Mouse (Mus musculus): ENCODE measurements at regions not wholly inside any gene's neighbourhood (a gene's known extent, or its start where the extent isn't known, plus 50 kb on each side); places are given as distances from the start of the nearest gene placed in this dataset.

DNA sequence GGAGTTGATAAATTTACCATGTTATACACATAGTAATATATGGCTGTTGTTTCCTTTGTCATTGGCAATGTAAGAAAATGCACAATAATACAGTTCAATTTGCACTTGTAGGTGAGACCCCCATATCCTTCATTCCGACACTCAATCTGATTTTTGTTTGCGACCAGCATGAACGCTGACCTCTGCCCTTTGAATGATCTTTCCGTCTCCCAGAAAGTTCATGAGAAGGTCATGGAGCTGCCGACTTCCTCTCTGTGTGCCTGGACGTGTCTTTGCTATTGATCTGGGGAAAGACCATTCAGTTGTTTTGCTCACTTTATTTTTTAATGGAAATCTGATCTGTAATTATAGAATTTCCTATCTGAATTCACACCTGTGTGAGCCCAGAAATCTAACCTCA is 264.0 kb downstream of the Mtx2 start:
- no peak for ATAC-seq (replicated peaks in 1 of 2; ENCODE audit: insufficient read depth in 1 of 2, low FRiP score in 2 of 2, low TSS enrichment in 1 of 2, low read depth in 1 of 2, poor library complexity in 2 of 2, severe bottlenecking in 2 of 2)

DNA sequence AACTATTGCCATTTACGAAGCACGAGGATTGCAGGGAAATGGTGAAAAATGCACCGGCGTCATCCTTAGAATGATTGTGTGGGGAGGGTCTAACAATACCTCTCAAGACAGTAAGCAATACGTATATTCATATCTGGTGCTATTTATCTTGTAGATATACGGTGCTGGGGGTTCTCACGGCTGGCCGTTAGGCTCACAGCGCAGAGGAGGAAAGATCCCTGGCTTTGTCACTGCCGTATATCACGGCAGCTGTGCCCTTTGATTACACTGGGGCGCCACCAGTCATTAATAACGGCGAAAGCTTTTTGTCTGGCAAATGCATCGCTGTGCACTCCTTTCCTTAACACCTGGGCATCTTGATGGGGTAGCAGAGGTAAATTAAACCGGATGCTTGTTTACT is 264.8 kb downstream of the Mtx2 start:
- no peak for ATAC-seq (replicated peaks in 1 of 2; ENCODE audit: insufficient read depth in 1 of 2, low FRiP score in 2 of 2, low TSS enrichment in 1 of 2, low read depth in 1 of 2, poor library complexity in 2 of 2, severe bottlenecking in 2 of 2)

DNA sequence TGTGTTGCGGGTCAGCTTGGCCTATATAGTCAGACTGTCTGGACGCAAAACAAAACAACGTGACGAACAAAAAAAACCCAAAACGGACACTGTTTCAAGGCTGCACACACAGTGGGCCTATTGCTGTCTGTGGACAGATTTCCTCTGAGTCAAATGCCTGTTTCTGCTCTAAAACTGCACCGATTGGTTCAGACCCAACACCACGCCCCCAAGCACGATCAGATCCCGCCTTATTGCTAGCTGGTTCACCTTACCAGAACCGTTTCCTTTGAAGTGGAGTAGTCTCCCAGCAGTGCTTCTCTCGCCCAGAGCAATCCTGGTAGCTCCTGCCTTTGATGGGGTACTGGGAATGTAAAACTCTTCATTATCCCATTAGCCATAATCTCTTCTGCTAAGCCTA is 275.9 kb downstream of the Mtx2 start:
- ATAC-seq (replicated peaks in 1 of 2; ENCODE audit: insufficient read depth in 1 of 2, low FRiP score in 2 of 2, low TSS enrichment in 1 of 2, low read depth in 1 of 2, poor library complexity in 2 of 2, severe bottlenecking in 2 of 2), result no peak

DNA sequence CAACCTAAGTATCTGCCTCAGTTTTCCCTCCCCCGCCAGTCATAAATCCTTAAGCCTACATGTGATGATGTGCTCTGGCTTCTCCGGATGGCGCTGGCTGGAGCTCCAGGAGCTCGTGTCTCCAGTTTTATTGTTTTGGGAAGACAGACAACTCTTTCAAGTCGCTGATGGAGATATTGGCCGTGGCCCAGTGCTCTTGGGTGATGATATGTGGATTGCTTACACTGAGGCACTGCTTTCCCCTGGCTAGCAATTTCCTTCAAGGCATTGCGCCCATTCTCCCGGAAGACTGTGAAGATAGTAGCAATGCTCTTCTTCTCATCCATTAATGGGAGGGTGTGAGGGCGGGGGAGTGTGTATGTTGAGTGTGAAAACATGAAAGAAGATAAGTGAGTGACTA is 287.1 kb downstream of the Mtx2 start:
- ATAC-seq (replicated peaks in 1 of 2; ENCODE audit: insufficient read depth in 1 of 2, low FRiP score in 2 of 2, low TSS enrichment in 1 of 2, low read depth in 1 of 2, poor library complexity in 2 of 2, severe bottlenecking in 2 of 2), result no peak

DNA sequence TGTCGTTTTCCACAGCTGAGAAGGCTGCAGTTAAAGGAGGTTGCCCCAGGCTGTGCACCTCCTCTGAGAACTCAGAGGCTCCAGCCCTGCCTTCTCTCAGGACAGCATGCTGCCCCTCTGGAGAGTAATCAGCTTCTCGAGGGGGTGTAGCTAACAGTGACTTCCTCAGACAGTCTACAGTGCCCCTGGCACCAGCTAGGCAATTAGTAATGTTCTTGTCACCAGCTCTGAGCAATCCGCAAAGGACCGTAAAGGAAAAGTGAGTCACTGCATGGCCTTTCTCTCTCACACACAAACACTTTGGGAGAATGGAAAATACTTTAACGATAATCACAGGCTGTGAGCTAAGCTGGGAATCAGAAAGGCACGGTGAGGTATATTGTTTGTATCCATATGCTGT is 288.8 kb downstream of the Mtx2 start:
- ATAC-seq (replicated peaks in 1 of 2; ENCODE audit: insufficient read depth in 1 of 2, low FRiP score in 2 of 2, low TSS enrichment in 1 of 2, low read depth in 1 of 2, poor library complexity in 2 of 2, severe bottlenecking in 2 of 2), result no peak

DNA sequence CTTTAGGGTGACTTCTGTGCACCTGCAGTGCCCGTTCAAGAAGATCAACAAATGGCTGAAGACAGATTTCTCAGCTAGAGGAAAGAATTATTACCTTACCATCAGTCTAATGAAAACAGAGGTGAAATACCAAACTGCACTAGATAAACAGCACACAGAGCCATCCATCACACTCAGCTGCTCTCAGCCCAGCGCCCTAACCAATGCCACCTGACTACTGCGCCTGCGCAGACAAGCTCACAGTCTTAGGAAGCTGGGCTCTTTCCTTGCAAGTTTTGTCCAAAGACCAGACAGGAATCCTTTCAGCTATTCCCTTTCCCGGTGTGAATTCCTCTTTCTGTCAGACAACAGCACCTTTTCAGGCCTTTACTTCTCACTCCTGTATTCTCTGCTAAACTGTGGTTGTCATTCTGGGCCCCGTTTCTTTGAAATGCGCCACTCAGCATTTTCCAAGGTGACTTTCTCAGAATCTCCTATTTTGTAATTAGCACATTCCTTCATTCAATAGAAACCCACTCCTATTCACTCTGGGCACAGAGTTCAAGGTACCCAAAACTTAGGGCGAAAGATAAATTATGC is 292.8 kb downstream of the Mtx2 start:
- ATAC-seq (replicated peaks in 1 of 2; ENCODE audit: insufficient read depth in 1 of 2, low FRiP score in 2 of 2, low TSS enrichment in 1 of 2, low read depth in 1 of 2, poor library complexity in 2 of 2, severe bottlenecking in 2 of 2), result no peak

DNA sequence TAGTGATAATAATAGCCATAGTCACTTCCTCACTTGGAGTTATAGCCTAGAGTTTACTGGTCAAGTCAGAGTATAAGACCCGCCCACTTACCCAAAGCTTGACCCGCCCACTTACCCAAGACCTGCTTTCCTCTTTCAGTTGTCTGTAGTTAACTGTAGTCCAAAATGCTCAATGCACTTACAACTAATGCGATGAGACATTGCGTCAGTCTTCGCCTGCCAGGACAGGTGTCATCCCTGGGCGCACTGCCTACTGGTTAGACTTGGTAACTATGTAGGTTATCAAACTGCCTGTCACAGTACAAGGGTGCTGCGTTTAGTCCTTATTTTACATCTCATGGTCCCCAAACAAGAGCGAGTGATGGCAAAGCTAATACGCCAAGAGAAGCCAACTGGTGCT is 294.0 kb downstream of the Mtx2 start:
- no peak for ATAC-seq (replicated peaks in 1 of 2; ENCODE audit: insufficient read depth in 1 of 2, low FRiP score in 2 of 2, low TSS enrichment in 1 of 2, low read depth in 1 of 2, poor library complexity in 2 of 2, severe bottlenecking in 2 of 2)

DNA sequence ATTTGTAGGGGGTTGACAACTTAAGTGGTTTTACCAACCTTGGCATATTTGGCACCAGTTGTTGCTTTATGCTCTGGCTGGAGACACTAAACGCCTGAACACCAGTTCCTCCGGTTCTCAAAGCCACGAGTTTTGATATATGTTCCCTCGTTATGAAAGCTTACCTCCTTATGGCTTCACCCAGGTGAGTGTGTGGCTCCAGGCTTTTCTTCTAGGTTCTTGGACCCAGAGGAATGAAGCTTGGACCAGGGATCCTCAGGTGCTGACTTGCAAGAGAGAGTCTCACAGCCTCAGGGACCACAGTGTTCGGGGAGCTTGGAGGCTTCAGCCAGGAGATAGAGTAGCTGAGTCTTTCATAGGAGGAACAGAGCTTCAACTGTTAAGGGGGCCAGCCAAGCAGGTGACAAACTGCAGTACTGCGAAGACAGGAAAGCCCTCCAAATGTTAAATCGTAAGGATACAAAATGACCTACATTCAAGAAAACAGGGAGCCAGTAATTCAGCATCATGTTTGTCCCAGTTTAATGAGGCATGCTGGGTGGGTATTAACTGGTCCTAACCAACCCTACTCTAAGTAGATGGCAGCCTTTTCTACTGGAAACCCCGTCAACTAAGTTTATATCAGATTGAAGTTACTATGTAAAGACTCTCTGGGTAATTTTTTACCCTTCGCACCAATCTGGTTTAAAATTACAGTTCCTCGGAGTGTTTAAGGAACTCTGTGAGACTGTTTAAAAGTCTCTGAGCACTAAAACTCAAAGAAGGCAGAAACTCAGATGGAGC is 307.9 kb downstream of the Mtx2 start:
- no peak for ATAC-seq (replicated peaks in 1 of 2; ENCODE audit: insufficient read depth in 1 of 2, low FRiP score in 2 of 2, low TSS enrichment in 1 of 2, low read depth in 1 of 2, poor library complexity in 2 of 2, severe bottlenecking in 2 of 2)

DNA sequence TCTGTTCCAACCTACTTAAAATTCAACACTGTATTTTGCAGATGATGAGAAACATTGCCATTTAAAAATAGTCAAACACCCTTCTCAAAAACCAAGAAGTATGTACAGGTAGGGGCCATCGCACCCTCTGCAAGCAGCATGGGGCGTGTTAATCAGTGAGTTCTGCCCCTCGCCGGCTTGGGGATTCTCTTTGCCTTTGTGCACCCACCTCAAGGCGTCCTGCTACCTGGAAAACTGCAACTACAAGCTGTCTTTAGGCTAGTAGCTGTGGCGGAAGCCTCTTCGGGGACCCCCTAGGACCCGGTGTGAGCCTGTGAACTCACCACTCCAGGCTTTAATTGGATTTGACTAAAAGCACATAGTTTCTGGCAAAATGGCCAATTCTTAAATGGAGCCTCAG is 311.0 kb downstream of the Mtx2 start:
- ATAC-seq (replicated peaks in 1 of 2; ENCODE audit: insufficient read depth in 1 of 2, low FRiP score in 2 of 2, low TSS enrichment in 1 of 2, low read depth in 1 of 2, poor library complexity in 2 of 2, severe bottlenecking in 2 of 2), result no peak

DNA sequence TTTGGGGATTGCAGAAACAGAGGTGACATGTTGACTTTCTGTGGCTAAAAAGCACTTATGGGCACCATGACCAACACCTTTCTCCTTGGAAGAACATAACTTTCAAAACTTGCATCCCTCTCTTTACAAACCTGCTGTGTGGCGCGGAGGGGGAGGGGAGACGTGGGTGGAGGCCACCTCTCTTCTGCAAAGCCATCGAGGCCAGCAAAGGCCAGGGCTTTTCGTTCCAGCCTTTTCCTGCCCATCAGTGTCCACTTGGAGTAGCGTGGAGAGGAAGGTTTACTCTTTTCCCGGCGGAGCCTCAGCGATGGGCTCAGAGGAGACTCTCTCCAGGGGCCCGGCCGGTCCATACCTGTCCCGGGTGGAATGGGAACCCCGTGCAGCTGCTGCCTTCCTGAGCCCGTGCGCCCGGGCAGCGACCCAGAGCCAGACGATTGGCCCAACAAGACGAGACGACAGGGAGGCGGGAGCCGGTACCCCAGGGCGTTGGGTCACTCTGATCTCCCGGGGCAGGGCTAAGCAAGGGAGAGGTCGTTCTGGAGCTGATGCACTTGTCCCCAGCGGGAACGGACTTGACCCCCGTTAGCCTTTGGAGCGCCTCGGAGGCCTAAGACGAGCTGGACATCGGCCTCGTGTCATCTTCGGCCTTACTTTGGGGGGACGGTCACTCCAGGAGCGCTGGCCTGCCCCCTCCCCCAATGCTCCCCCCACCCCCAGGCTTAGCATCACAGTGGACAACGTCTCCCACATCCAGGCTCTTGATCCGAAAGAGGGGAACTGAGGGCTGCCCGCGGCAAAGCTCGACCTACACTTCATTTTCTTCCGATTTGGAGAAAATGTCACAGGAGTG is 311.8 kb downstream of the Mtx2 start:
- ATAC-seq (replicated peaks in 1 of 2; ENCODE audit: insufficient read depth in 1 of 2, low FRiP score in 2 of 2, low TSS enrichment in 1 of 2, low read depth in 1 of 2, poor library complexity in 2 of 2, severe bottlenecking in 2 of 2), result no peak

DNA sequence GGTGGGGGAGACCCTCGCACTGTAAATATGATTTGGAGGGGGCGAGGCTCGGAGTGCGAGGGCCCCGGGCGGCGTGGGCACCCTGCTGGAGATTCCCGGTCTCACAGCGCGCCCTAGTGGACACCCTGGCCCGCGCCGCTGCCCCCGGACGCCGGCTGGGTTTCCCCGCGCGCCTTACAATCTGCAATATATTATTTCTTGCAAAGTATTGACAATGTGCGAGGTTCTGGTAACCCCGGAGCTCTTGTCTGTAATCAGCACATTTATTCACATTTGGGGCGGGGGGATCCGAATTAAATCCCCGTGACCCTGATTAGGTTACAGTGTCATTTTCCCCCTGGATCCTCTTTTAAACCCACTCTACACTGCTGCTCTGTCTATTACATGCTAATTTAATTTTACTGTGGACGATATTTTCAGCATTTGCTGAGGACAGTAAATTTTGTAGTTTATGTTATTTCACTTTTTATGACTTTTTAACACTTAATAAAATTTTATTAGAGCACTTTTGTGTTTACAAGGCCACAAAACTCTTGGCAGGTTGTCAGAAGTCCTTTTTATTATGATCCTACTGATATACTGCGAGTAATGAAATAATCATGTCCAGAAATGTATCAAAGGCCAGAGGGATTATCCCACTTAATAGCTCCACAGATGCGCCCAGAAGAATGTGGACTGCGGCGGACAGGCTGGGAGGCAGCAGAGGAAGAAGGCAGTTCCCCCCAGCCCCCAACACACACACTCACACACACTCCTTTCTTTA is 312.6 kb downstream of the Mtx2 start:
- ATAC-seq (replicated peaks in 1 of 2; ENCODE audit: insufficient read depth in 1 of 2, low FRiP score in 2 of 2, low TSS enrichment in 1 of 2, low read depth in 1 of 2, poor library complexity in 2 of 2, severe bottlenecking in 2 of 2), result no peak

DNA sequence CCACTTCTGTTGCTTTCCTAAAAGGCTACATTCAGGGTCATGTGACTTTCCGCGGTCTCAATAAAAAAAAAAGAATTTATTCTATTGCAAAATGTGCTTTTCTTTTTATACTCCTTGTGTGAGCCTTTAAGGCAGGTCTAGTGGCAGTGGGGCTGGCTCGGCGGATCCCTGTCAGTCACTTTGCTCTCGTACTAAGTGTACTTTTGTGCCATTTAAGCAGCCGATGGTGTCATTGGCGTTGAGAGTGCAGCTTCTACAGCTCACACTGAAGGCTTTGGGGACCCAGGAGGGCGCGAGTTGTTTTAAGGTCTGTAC is 313.1 kb downstream of the Mtx2 start:
- no peak for ATAC-seq (replicated peaks in 1 of 2; ENCODE audit: insufficient read depth in 1 of 2, low FRiP score in 2 of 2, low TSS enrichment in 1 of 2, low read depth in 1 of 2, poor library complexity in 2 of 2, severe bottlenecking in 2 of 2)

DNA sequence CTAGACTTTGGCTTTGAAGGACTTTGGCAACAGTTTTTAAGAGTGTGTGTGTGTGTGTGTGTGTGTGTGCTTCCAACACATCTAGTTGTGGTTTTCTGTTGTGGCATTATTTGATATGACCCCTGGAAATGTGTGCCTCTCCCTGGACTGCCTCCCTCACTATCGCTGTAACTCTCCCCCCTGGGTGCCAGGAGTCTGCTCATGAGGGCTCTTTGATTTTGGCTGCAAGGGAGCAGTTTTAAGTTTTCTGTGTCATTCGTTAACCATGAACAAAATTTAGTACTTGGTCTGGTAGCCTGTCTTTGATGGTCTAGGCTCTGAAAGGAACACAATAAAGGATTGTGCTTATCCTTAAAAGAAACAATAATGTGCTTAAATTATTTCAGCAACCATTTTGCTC is 313.9 kb downstream of the Mtx2 start:
- no peak for ATAC-seq (replicated peaks in 1 of 2; ENCODE audit: insufficient read depth in 1 of 2, low FRiP score in 2 of 2, low TSS enrichment in 1 of 2, low read depth in 1 of 2, poor library complexity in 2 of 2, severe bottlenecking in 2 of 2)

DNA sequence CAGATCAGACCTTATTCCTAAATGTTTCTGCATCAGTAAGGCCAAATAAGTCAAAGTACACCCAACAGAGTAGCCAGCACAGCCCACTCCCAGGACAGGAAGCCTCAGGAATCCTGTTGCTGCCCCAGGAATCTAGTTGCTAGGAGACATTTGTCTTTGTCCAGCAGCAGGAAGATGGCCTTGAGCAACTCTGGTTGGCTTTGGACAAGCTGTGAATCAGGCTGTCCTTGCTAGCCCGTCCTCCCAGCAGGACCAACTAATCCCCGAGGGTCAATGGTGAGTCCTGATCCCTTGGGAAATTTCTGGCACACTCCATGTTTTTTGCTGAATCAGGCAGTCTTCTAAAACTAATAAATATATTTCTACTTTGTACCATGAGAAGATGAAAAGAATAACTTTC is 317.1 kb downstream of the Mtx2 start:
- no peak for ATAC-seq (replicated peaks in 1 of 2; ENCODE audit: insufficient read depth in 1 of 2, low FRiP score in 2 of 2, low TSS enrichment in 1 of 2, low read depth in 1 of 2, poor library complexity in 2 of 2, severe bottlenecking in 2 of 2)

DNA sequence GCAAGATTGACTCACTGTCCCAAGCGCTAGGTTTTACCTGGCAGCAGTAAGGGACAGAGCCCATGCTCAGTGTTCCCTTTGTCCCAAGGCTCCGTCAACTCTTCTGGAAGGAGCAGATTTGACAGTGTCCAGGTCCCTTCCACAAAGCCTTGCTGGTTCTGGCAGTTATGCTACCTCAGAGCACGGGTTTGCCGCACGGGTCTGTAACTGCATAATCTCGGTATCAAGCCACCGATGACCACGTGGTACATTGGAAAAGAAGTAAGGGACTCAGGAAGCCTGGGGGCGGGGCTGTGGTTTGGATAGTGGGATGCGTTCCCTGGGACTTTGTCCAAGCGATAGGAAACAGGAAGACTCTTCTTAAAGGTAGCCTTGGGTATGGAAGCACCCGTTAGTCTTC is 319.3 kb downstream of the Mtx2 start:
- ATAC-seq (replicated peaks in 1 of 2; ENCODE audit: insufficient read depth in 1 of 2, low FRiP score in 2 of 2, low TSS enrichment in 1 of 2, low read depth in 1 of 2, poor library complexity in 2 of 2, severe bottlenecking in 2 of 2), result no peak

DNA sequence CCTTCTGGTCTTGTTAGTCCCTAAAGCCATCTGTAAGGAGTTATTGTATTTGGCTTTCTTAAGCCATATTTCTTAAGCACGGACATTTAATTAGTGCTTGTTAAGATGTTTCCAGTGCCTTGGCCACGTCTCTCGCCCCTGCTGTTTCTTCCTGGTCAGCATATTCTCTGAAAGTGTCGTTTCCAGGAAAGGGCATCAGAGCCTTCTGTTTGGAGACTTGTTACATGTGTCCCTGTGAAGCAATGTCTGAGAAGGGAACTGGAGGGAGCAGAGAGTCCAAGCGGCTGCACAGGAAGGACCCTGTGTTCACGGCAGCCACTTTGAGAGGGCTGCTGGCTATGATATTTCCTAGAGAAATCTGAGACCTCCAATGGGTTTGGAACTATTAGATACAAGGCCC is 320.7 kb downstream of the Mtx2 start:
- no peak for ATAC-seq (replicated peaks in 1 of 2; ENCODE audit: insufficient read depth in 1 of 2, low FRiP score in 2 of 2, low TSS enrichment in 1 of 2, low read depth in 1 of 2, poor library complexity in 2 of 2, severe bottlenecking in 2 of 2)

DNA sequence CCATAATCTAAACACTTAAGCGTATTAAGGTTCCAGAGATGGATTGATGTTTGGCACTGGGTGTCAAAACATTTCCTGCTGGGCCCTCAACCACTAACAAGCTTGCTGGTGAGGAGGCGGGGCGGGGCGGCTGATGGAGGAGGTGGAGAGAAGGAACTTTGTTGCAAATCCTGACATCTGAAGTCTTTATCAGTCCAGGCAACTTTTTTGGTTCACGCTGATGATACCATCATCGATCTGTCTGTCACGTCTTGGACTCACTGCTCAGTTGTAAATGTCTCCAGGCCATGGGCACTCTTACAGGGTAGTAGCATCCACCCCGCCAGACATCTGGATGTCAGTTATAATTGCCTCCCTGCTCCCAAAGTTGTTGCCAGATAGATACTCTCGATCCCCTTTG is 321.8 kb downstream of the Mtx2 start:
- ATAC-seq (replicated peaks in 1 of 2; ENCODE audit: insufficient read depth in 1 of 2, low FRiP score in 2 of 2, low TSS enrichment in 1 of 2, low read depth in 1 of 2, poor library complexity in 2 of 2, severe bottlenecking in 2 of 2), result no peak

DNA sequence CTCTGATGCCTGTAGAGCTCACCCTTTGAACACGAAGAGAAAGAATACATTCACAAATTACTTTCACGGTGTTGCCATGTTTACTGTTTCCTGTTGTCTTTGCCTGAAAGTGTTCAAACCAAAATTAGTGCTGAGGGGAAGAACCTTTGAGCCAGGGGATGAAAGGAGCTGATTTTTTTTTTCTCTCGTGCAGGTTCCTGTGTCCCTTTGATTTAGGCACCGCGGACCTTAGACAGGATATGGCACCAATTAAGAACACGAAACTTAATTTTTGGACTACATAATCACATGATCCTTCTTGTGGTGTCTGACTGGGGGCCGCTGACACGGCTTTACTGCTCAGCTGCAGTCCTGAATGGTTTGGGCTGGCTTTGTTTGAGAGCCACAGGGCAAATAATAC is 322.4 kb downstream of the Mtx2 start:
- no peak for ATAC-seq (replicated peaks in 1 of 2; ENCODE audit: insufficient read depth in 1 of 2, low FRiP score in 2 of 2, low TSS enrichment in 1 of 2, low read depth in 1 of 2, poor library complexity in 2 of 2, severe bottlenecking in 2 of 2)

Measured in hematopoietic stem cell, adult 5-6 weeks (primary cell).